Mouse (Mus musculus) thymus, postnatal 10 days (tissue): ENCODE data around the gene Klhl5.
A peak's percentile ranks its signal among the peaks of the same experiment; 100 is the strongest.

Source experiments
- DNase-seq, 2 experiments: peaks; one replicate each; pipeline ENCODE4 v3.0.0; 2021; ENCODE audit warnings: low spot score in 2 of 2

Klhl5 gene

DNA sequence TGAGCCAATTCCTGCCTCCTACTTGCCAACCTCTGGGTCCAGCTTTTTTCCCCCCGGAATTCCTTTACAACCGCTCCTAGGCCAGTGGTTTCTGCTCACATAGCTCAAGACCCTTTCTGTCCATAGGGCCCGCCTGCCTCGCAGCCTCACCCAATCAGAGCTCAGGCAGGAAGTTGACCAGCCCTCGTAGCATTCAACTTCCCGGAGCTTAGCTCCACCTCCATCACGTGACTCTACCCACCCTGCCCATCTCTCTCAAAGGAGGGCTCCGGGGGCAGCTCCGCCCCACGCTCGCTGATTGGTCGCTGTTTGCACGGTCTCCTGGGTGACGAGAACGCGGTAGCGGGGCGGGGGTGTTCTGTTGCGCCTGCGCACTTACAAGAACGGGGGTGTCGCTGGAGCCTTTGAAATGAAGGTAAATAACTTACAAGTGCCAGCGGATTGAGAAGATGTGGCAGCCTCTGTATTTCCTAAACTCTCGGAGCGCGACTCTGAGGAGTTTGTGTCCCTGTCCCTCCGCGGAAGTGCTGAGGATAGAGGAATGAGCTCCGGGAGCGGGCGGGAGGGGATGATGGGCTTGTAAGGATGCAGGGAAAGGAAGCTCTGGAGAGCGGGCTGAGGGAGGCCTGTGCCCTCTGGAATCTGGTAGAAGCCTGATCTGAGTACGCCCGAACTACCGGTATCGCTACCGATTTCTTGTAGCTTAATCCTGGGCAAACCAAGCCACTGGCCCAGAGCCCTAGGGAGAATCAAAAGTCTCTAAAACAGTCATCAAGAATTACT, 92.2 kb downstream of the Klhl5 start, which contains the start of gene Wdr19:
TSS of gene Wdr19 (plus strand) at position 351 of the 783 bp plus-strand sequence.
- peak; percentile 97 to 99 for DNase-seq

DNA sequence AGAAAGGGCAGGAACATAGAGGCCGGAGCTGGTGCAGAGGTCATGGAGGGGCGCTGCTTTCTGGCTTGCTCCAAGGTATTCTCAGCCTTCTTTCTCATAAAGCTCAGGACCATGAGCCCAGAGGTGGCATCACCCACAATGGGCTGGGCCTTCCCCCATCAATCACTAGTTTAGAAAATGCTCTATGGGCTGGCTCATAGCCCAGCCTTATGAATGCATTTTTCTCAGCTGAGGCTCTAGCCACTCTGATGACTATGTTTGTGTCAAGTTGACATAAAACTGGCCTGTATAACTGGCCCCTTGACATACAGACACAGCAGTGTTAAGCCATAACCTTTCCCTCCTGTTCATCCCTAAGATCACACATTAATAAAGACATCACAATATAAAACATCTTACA, 97.4 kb downstream of the Klhl5 start:
- DNase-seq, result no peak

DNA sequence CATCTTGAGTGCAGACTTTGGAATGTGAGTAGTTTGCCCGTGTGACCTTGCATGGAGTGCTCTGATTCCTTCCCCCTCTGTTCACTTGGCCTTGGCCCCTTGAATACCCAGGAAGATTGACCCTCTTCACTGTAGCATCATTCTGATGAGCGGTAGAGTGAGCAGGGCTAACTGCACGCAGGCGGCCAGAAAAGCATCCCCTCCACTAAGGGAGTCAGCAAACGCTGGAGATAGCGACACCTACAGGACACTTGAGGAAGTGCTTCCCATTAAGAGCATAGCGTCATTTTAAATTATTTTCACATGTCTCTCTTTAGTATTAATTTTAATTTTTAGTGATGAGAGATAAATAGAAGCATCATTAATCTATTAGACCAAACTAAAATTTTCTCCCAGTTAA, 106.0 kb downstream of the Klhl5 start:
- DNase-seq, result peak in 1 of 2 experiments; percentile 27
